Mouse (Mus musculus): ENCODE results near the gene Ilvbl. TPM values are rescaled to one million over a fixed set of nuclear protein-coding genes. Genes with fewer than 3 reads are reported as not detected.

Gene Ilvbl
- 10 to 100 TPM; 77.6 to 97.5 TPM for polyA plus RNA-seq (2017; shearing (Covaris generic))

DNA sequence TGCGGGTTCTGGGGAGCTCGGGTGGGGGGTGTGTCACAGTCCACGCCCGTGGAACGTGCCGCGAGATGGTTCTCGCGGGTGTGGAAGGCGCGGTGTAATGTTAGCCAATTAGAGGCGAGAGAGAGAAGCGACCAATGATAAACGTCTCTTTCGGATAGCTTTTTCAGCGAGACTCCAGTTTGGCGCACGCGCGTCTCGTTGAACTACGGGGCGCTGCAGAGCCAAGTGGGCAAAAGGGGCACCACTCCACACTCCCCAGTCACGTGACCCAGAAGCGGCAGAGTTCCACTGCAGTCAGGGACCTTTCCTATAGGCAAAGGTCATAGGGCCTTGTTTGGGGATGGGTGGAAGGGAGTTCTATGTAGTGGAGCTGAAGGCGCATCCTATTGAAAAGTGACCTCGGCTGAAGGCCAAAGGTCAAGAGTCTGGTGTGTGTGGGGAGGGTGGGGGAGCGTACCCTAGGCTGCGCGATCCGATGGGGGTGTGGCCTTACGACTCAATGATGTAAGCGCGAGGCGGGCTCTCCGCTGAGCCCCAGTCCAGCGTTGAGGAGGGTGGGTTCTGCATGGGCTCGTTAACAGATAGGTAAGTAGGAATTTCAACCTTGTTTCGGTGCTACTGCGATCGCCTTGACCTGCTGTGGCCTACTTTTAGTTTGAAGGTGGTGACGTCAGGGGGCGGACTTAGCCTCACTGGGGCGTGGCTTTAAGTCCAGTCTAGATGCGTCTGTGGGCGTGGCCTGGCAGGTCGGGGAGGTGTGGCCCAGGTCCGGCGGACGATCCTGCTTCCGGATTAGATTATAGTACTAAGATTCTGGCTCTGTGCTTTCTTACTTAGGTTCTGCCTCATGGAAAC is at the start of gene Ilvbl:
Ilvbl (plus strand) TSS at position 97 of the 855 bp plus-strand sequence.

DNA sequence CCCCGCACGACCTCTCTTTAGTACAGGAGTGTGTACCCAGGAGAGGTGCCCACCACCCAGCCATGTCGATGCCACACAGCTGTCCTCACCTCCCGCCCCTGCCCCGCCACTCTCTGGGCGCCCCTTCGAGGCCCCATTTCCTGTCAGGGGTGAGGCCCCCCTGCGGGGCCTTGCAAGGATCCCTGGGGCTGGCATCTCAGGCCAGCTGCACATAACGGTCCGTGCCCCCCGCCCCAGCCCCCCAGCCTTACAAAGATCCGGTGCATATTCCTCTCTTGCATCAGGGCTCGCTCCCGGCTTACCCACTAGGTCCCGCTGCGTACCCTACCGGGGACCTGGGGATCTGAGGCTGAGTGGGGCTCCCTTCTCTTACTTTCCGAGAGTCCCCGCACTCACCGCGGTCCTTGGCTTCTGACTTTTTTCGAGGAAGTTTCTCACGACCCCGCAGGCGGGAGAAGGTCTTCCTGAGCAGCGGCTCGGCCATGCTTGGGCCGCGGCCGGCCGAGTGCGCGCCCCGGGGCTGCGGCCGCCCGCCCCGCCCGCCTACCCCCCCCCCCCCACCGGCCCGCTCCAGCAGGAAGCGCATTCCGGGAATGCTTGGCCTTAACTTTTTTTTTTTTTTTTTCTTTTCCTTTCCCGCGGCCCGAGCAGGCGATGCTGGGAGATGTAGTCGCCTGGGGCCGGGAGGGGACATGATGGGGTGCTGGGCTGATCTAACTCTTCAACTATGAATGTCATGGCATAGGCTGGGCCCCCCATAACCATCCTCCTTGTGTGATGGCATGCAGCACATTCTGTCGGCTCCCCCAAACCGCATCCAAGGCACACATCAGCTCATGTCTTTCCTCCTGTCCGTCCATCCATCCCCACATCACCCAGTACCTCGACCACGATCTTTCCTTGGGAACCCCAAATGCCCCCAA is 17.5 kb downstream of the Ilvbl start, which contains the start of gene Syde1:
Syde1 (minus strand) TSS at position 559 of the 923 bp plus-strand sequence.

DNA sequence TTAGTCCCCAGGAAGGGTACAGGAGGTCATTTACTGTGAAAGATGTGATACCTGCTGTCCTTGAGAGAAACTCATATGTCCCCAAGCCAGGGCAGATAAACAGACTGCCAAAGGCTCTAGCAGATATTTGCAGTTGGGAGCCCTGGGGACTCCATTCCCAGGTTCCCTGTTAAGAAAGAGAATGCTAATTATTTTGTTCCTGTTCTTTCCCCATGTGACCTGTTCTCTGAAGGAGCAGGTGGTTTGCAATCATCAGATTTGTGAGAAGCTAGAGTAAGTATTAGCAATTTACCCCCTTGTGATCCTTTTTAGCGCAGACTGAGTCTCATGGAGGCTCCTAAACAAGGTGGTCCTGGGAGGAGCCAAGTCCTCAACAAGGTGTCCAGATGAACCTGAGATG is 43.8 kb downstream of the Ilvbl start, which contains the start of gene Olfr1357:
Olfr1357 (minus strand) TSS at position 101 of the 400 bp plus-strand sequence.

Other genes with a start within 250 kb of the Ilvbl start
- 100 to 1,000 TPM; 205 to 219 TPM for gene Agpat3, start 221.9 kb upstream of the Ilvbl start, polyA plus RNA-seq (2017; shearing (Covaris generic))
- gene Rrp1, start 161.3 kb upstream of the Ilvbl start, polyA plus RNA-seq (2017; shearing (Covaris generic)), result 100 to 1,000 TPM; 257 to 260 TPM
- 100 to 1,000 TPM; 155 to 161 TPM for gene Cstb, start 148.7 kb upstream of the Ilvbl start, polyA plus RNA-seq (2017; shearing (Covaris generic))
- 1 to 10 TPM; 7.4 to 8.8 TPM for gene Pdxk, start 109.4 kb upstream of the Ilvbl start, polyA plus RNA-seq (2017; shearing (Covaris generic))
- not detected for gene Olfr1358, start 56.9 kb upstream of the Ilvbl start, polyA plus RNA-seq (2017; shearing (Covaris generic))
- under 1 TPM; 0.08 to 0.21 TPM for gene Syde1, start 17.6 kb downstream of the Ilvbl start, polyA plus RNA-seq (2017; shearing (Covaris generic))
- gene Olfr1357, start 43.7 kb downstream of the Ilvbl start, polyA plus RNA-seq (2017; shearing (Covaris generic)), result not detected
- gene Casp14, start 143.9 kb downstream of the Ilvbl start, polyA plus RNA-seq (2017; shearing (Covaris generic)), result not detected
- not detected for gene Ccdc105, start 178.7 kb downstream of the Ilvbl start, polyA plus RNA-seq (2017; shearing (Covaris generic))
- gene Slc1a6, start 206.2 kb downstream of the Ilvbl start, polyA plus RNA-seq (2017; shearing (Covaris generic)), result under 1 TPM in 1 of 2 experiments, not detected in 1; 0.18 TPM